Mouse (Mus musculus) liver, embryonic 15.5 days (tissue): ENCODE data around the gene Araf. TPM values are rescaled to one million over a fixed set of nuclear protein-coding genes. Genes with fewer than 3 reads are reported as not detected.
"Not testable (repeated sequence)": the region's sequence is repeated elsewhere in the genome, so short reads cannot be mapped to it uniquely, and the experiment has no call there.

ENCODE experiments used
- ATAC-seq: fragments of 200-750 bp; cut with Nextera tagmentation; 2 replicates; pipeline ENCODE4 v1.8.0; 2017; ENCODE audit warnings: moderate number of reproducible peaks, mild to moderate bottlenecking, moderate library complexity; ENCODE audit not compliant: insufficient read depth
- H3K27ac ChIP-seq: fragments of 300-500 bp; sonication (generic); replicated peaks from 2 replicates; pipeline ENCODE4 v1.5.1; 2015; ENCODE audit warnings: mild to moderate bottlenecking, inconsistent platforms
- H3K27me3 ChIP-seq: fragments of 300-500 bp; sonication (generic); 2 replicates; pipeline ENCODE4 v1.6.1; 2015; ENCODE audit warnings: mild to moderate bottlenecking, inconsistent platforms
- H3K36me3 ChIP-seq: fragments of 300-500 bp; sonication (generic); replicated peaks from 2 replicates; pipeline ENCODE4 v1.6.1; 2015; ENCODE audit warnings: moderate library complexity, mild to moderate bottlenecking, inconsistent platforms
- H3K4me1 ChIP-seq: fragments of 300-500 bp; sonication (generic); replicated peaks from 2 replicates; pipeline ENCODE4 v1.6.1; 2015; ENCODE audit warnings: inconsistent platforms
- H3K4me2 ChIP-seq: fragments of 300-500 bp; sonication (generic); 2 replicates; pipeline ENCODE4 v1.6.1; 2015; ENCODE audit warnings: moderate library complexity, mild to moderate bottlenecking, inconsistent platforms
- H3K4me3 ChIP-seq: fragments of 300-500 bp; sonication (generic); replicated peaks from 2 replicates; pipeline ENCODE4 v1.5.1; 2015; ENCODE audit warnings: mild to moderate bottlenecking, inconsistent platforms
- H3K9ac ChIP-seq: fragments of 300-500 bp; sonication (generic); 2 replicates; pipeline ENCODE4 v1.6.1; 2015; ENCODE audit warnings: moderate library complexity, mild to moderate bottlenecking, inconsistent platforms
- H3K9me3 ChIP-seq: fragments of 300-500 bp; sonication (generic); replicated peaks from 2 replicates; pipeline ENCODE4 v1.6.1; 2016; ENCODE audit warnings: inconsistent platforms
- WGBS: fragments of 180-500 bp; shearing (Covaris S2); methylation state at CpG from one replicate; pipeline ENCODE4 v1.1.7; 2015; ENCODE audit warnings: mixed read lengths; ENCODE audit not compliant: insufficient replicate concordance; 5-methylcytosine and 5-hydroxymethylcytosine counted together
- polyA plus RNA-seq: library from polyadenylated mRNA; unstranded; fragments of >200 nt; fragmentation: Nextera tagmentation; extraction: Ambion mirVana; gene quantifications from 2 replicates; pipeline ENCODE4 v1.2.1, GENCODE M21; 2015

Gene Araf
- polyA plus RNA-seq, 1 experiment from 2014 or later, result 39.8 TPM

GRCm38 (mm10) chrX:20798141-20798796, 655 bp downstream of the Araf start:
- peak overlapping the region; percentile 35 for H3K9ac ChIP-seq
- H3K4me2 ChIP-seq, result peak overlapping the region; percentile 77
- WGBS, result 9% methylated on average over 19 of the region's 21 CpGs
- H3K27me3 ChIP-seq, result no peaks in the 10 kb centered on the region
- no peaks in the 10 kb centered on the region for H3K9me3 ChIP-seq
- 0 out of 2 replicates have a peak, but pooled peaks cover 5% of the 10 kb centered on the region for H3K4me1 ChIP-seq
- H3K4me3 ChIP-seq, result peak overlapping the region; percentile 55
- peak; percentile 91 for ATAC-seq
- H3K27ac ChIP-seq, result peak overlapping the region; percentile 74
- no peaks in the 10 kb centered on the region for H3K36me3 ChIP-seq

GRCm38 (mm10) chrX:20798797-20799147, 1.2 kb downstream of the Araf start:
- peak overlapping the region; percentile 35; the same call in 1 of the 2 replicates for H3K9ac ChIP-seq
- H3K4me1 ChIP-seq, result 0 out of 2 replicates have a peak, but pooled peaks cover 5% of the 10 kb centered on the region
- 18% methylated on average over 7 of the region's 7 CpGs for WGBS
- H3K27ac ChIP-seq, result peak overlapping the region; percentile 74; the same call in 1 of the 2 replicates
- peak; percentile 27; the same call in 1 of the 2 replicates for ATAC-seq
- H3K36me3 ChIP-seq, result no peaks in the 10 kb centered on the region
- no peaks in the 10 kb centered on the region for H3K9me3 ChIP-seq
- H3K4me2 ChIP-seq, result peak overlapping the region; percentile 77
- no peaks in the 10 kb centered on the region for H3K27me3 ChIP-seq
- H3K4me3 ChIP-seq, result peak overlapping the region; percentile 55

GRCm38 (mm10) chrX:20801456-20801855, 3.8 kb downstream of the Araf start:
- H3K9ac ChIP-seq, result no peak overlapping the region
- ATAC-seq, result no peak
- no peaks in the 10 kb centered on the region for H3K9me3 ChIP-seq
- H3K4me3 ChIP-seq, result no peak overlapping the region
- 0 out of 2 replicates have a peak, but pooled peaks cover 5% of the 10 kb centered on the region for H3K4me1 ChIP-seq
- H3K27ac ChIP-seq, result no peak overlapping the region
- no peak overlapping the region for H3K4me2 ChIP-seq
- H3K36me3 ChIP-seq, result no peaks in the 10 kb centered on the region
- no peaks in the 10 kb centered on the region for H3K27me3 ChIP-seq
- WGBS, result 52% methylated on average over 2 of the region's 2 CpGs

- not testable (repeated sequence) for H3K4me3 ChIP-seq, H3K4me1 ChIP-seq, H3K27ac ChIP-seq, ATAC-seq, H3K4me2 ChIP-seq, H3K9ac ChIP-seq, H3K9me3 ChIP-seq, H3K36me3 ChIP-seq, H3K27me3 ChIP-seq
- 29% methylated on average over 1 of the region's 1 CpGs for WGBS
Observed at GRCm38 (mm10) chrX:20804301-20804700, 6.7 kb downstream of the Araf start.

GRCm38 (mm10) chrX:20806295-20806694, 8.7 kb downstream of the Araf start:
- Histone ChIP-seq H3K9ac (no peak overlapping the region), H3K36me3 (no peaks in the 10 kb centered on the region), H3K4me3 (no peak overlapping the region), H3K4me2 (no peak overlapping the region), H3K27ac (no peak overlapping the region), H3K27me3 (no peaks in the 10 kb centered on the region), H3K9me3 (no peaks in the 10 kb centered on the region), H3K4me1 (no peaks in the 10 kb centered on the region)
- no peak for ATAC-seq
- 61% methylated on average over 1 of the region's 1 CpGs for WGBS

- no peaks in the 10 kb centered on the region for H3K9me3 ChIP-seq
- no peak overlapping the region for H3K4me3 ChIP-seq
- ATAC-seq, result no peak
- no peaks in the 10 kb centered on the region for H3K27me3 ChIP-seq
- H3K36me3 ChIP-seq, result no peaks in the 10 kb centered on the region
- no peak overlapping the region for H3K4me2 ChIP-seq
- H3K27ac ChIP-seq, result no peak overlapping the region
- 0 out of 2 replicates have a peak, but pooled peaks cover 5% of the 10 kb centered on the region for H3K4me1 ChIP-seq
- 35% methylated on average over 6 of the region's 6 CpGs for WGBS
- H3K9ac ChIP-seq, result no peak overlapping the region
Observed at GRCm38 (mm10) chrX:20816974-20817373, 19.4 kb downstream of the Araf start.

- H3K27ac ChIP-seq, result no peak overlapping the region
- WGBS, result 13% methylated on average over 19 of the region's 19 CpGs
- no peaks in the 10 kb centered on the region for H3K27me3 ChIP-seq
- 0 out of 2 replicates have a peak, but pooled peaks cover 5% of the 10 kb centered on the region for H3K4me1 ChIP-seq
- H3K9me3 ChIP-seq, result no peaks in the 10 kb centered on the region
- peak overlapping the region; percentile 39 for H3K4me3 ChIP-seq
- peak overlapping the region; percentile 64 for H3K4me2 ChIP-seq
- no peaks in the 10 kb centered on the region for H3K36me3 ChIP-seq
- ATAC-seq, result peak; percentile 70
- no peak overlapping the region for H3K9ac ChIP-seq
Observed at GRCm38 (mm10) chrX:20819204-20819628, 21.6 kb downstream of the Araf start.

- H3K9me3 ChIP-seq, result no peaks in the 10 kb centered on the region
- H3K4me1 ChIP-seq, result 0 out of 2 replicates have a peak, but pooled peaks cover 5% of the 10 kb centered on the region
- no peak for ATAC-seq
- H3K4me2 ChIP-seq, result peak overlapping the region; percentile 64
- H3K36me3 ChIP-seq, result no peaks in the 10 kb centered on the region
- 31% methylated on average over 8 of the region's 8 CpGs for WGBS
- no peak overlapping the region for H3K9ac ChIP-seq
- no peaks in the 10 kb centered on the region for H3K27me3 ChIP-seq
- H3K27ac ChIP-seq, result no peak overlapping the region
- H3K4me3 ChIP-seq, result peak overlapping the region; percentile 39
Observed at GRCm38 (mm10) chrX:20819708-20820426, 22.3 kb downstream of the Araf start.

- Histone ChIP-seq H3K4me3 (no peak overlapping the region), H3K9ac (no peak overlapping the region), H3K36me3 (no peaks in the 10 kb centered on the region), H3K4me1 (no peaks in the 10 kb centered on the region), H3K27me3 (no peaks in the 10 kb centered on the region), H3K4me2 (no peak overlapping the region), H3K9me3 (no peaks in the 10 kb centered on the region), H3K27ac (no peak overlapping the region)
- ATAC-seq, result no peak
- 22% methylated on average over 5 of the region's 5 CpGs for WGBS
Observed at GRCm38 (mm10) chrX:20828934-20829333, 31.3 kb downstream of the Araf start.

GRCm38 (mm10) chrX:20847232-20847631, 49.6 kb downstream of the Araf start:
- Histone ChIP-seq H3K27ac (no peak overlapping the region), H3K9me3 (no peaks in the 10 kb centered on the region), H3K9ac (no peak overlapping the region), H3K4me1 (peaks cover 7% of the 10 kb centered on the region), H3K27me3 (no peaks in the 10 kb centered on the region), H3K4me3 (no peak overlapping the region), H3K36me3 (peaks cover 19% of the 10 kb centered on the region), H3K4me2 (no peak overlapping the region)
- WGBS, result 62% methylated on average over 3 of the region's 3 CpGs
- no peak for ATAC-seq

GRCm38 (mm10) chrX:20847816-20848215, 50.2 kb downstream of the Araf start:
- H3K4me1 ChIP-seq, result peaks cover 7% of the 10 kb centered on the region
- H3K27ac ChIP-seq, result no peak overlapping the region
- 34% methylated on average over 2 of the region's 2 CpGs for WGBS
- H3K4me3 ChIP-seq, result peak overlapping the region; percentile 69
- no peaks in the 10 kb centered on the region for H3K9me3 ChIP-seq
- H3K9ac ChIP-seq, result no peak overlapping the region
- H3K36me3 ChIP-seq, result peaks cover 20% of the 10 kb centered on the region
- H3K27me3 ChIP-seq, result no peaks in the 10 kb centered on the region
- no peak for ATAC-seq
- H3K4me2 ChIP-seq, result peak overlapping the region; percentile 72
